Mouse (Mus musculus) embryonic fibroblast, embryonic 13.5 days (primary cell): ENCODE results near the gene Nt5c.

Experiments
- CTCF ChIP-seq: IDR thresholded peaks from 2 replicates; pipeline ENCODE4 v1.5.1; 2011; ENCODE audit warnings: mild to moderate bottlenecking, control low read depth, low read length, moderate library complexity, borderline replicate concordance; ENCODE audit not compliant: insufficient read depth
- POLR2A ChIP-seq: IDR thresholded peaks from 2 replicates; pipeline ENCODE4 v1.6.1; 2011; ENCODE audit warnings: low read depth, mild to moderate bottlenecking, control low read depth, low read length, moderate library complexity

DNA sequence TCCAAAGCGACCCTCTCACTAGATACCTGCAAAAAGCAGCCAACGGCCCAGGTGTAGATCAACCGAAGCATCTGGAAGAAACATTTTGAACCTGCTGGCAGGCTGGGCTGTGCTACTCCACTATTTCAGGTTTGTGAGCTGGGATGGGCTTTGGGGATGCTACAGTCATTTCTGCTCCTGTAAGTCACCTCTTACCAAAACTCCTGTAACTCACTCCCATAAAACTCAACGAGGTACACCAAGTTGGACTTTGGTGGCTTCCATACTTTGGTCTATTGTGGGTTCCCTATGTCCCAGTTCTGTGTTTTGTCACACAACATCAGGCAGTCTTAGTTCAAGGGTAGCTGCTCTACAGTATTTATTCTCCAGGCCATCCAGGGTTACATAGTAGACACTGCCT, 29.4 kb upstream of the Nt5c start:
- TF ChIP-seq POLR2A: no peak
- TF ChIP-seq CTCF: no peak
